Mouse (Mus musculus) kidney, adult 9 months (tissue): ENCODE measurements around the gene Ptges3.

Experiments used
- DNase-seq: peaks from one replicate; pipeline ENCODE4 v3.0.0; 2022

The Ptges3 gene

GRCm38 (mm10) chr10:128093496-128094294 lies 34.9 kb downstream of the Ptges3 start:
- DNase-seq, result peak; percentile 42

DNA sequence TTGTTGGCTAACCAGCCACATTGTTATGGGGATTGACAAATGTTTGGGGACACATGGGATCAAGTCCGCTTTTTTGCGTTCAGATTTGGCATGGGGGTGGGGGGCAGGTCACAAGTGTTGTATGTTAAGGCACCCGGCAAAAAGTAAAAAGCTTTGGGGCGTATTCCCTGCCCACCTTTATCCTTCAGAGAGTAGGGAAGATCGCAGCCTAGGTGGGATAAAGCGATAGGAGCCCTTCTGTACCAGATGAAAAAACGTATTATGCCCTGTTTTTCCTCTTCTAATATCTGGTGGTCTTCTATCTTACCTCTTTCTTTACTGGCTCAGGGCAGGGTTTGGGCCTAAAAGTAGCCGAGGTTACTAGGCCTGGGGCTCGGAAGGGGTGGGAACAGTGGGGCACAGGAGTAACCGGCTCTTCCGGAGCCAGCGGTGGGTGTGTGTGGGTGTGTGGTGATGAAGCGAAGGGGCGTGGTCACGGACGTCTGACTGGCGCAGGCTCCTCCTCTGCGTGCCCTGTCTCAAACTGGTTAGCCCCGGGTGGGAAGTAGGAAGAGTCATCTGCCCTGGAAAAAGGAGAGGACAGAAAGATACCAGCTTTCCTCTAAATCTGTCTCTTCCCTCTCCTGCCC lies 35.7 kb downstream of the Ptges3 start:
- DNase-seq, result peak; percentile 96

DNA sequence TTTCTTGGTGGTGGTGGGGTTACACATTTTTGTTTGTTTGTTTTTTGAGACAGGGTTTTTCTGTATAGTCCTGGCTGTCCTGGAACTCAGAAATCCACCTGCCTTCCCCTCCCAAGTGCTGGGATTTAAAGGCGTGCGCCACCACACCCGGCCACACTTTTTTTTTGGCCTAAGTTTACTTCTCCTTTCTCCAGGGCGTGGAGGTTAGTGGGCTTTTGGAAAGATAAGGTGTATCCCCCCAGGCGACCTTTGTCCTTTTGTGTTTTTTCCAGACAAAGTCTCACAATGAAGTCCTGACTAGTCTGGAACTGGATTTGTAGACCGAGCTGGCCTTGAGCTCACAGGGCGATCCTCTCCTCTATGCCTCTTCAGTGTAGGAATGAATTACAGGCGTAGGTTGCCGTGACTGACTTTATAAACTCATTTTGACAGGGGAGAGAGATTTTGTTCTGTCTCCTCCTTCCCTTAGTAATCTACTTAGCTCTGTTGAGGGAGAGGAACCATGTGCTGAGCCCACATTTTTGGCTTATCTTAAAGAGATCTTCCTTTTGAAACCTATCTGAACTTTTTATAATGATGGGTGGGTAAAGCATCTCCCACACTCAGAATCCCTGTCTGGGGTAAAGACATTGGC lies 36.4 kb downstream of the Ptges3 start:
- peak; percentile 35 for DNase-seq

GRCm38 (mm10) chr10:128096313-128096692 lies 37.5 kb downstream of the Ptges3 start:
- no peak for DNase-seq

DNA sequence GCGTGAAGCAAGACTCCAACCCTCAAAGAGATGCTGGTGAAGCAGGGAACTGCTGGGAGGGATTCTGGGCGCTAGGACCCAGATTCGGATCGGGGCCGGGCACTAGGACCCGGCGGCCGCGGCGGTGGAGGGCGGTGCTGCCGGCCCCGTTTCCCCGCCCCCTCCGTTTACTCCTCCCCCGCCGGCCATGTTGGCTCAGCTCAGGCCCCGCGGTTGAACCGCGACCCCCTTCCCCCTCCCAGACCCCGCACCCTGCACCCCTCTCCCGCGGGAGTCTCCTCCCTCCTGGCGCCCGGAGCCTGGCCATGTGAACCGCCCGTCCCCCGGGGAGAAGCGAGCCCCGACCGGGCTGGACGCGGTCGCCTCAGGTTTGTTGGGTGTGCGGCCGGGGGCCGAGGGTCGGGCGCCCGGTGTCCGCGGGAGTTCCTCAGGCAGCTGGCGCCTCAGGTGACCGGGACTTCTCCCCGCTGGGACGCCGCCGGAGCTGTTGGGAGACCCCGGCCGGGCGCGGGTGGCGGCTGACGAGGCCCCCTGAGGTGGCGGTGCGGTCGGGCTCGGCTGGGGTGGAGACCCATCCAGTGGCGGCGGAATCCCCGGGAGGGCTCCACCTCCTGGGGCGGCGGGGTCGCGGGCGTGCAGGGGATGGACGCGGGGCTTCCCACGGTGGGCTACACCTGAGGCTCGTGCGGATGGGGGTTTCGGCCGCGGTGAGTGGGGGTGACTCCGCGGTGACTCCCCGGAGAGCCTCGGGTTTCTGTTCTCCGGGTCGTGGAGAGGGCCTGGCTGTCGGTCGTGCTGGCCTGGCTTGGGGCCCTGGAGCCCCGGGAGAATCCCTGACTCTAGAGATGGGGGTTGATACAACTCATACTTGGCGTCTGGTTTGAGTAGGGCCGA lies 38.2 kb downstream of the Ptges3 start:
- DNase-seq, result peak; percentile 71

- peak; percentile 55 for DNase-seq
Measured at GRCm38 (mm10) chr10:128097587-128097971, 38.8 kb downstream of the Ptges3 start.

DNA sequence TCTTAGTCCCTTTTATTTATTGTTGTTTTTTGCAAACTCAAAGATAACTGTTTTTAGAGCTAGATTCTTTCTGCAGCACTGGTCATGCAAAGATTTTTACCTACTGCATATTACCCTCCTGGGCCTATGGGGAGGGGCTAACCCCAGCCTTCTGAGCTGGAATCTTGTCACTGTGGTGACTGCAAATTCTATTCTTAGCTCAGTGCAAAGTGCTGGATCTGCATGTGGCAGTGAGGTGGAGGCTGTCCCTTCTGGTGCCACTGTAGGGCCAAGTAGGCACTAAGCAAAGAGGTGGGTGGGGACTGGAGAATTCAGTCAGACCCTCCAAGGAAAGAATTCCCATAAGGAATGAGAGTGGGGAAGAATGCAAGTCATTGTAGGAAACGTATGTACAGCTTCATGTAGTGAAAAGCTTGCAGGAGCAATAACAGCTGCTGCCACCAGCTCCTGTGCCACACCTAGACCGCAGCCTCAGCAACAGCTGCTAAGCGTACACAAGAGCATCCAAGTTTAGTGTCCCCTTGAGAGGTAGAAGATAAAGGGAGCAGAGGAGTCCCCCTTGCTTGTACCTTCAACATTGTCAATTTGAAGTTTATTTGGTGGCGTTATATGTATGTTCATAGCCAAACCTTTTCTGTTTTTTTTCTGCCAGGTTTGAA lies 51.5 kb downstream of the Ptges3 start:
- no peak for DNase-seq

DNA sequence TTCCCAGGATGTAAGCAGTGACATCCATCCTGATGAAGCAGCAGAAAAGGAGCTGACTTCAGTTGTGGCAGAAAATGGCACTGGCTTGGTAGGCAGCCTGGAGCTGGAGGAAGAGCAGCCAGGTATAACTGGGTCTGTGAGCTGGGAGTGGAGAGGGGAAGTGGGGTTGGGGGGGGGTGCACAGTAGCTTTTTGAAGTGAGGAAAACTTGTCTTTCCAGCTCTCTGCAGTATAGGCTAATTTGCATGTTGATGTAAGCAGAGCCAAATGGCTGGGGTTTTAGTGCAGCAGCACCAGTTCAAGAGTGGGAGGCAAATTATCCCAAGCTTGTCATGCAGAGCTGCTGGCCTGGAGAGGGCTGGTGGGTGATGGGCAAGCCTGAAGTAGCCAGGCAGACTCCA lies 52.5 kb downstream of the Ptges3 start:
- DNase-seq, result no peak

DNA sequence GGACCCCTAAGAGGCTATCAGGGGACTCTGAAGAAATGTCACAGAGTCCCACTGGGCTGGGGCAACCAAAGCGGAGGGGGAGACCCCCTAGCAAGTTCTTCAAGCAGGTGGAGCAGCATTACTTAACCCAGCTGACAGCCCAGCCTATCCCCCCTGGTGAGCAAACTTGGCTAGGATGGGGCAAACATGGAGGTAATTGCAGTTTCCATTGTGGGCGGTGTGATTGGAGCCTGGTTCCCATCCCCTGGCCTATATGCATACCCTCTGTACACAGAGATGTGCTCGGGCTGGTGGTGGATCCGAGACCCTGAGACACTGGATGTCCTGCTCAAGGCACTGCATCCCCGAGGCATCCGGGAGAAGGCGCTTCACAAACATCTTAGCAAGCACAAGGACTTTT lies 65.1 kb downstream of the Ptges3 start:
- DNase-seq, result no peak

GRCm38 (mm10) chr10:128124831-128125230 lies 66.1 kb downstream of the Ptges3 start:
- no peak for DNase-seq

GRCm38 (mm10) chr10:128125951-128126350 lies 67.2 kb downstream of the Ptges3 start:
- no peak for DNase-seq
